Mouse (Mus musculus): ENCODE results near the gene Trdmt1. TPM values are rescaled to one million over a fixed set of nuclear protein-coding genes. Genes with fewer than 3 reads are reported as not detected.
A peak's percentile ranks its signal among the peaks of the same experiment; 100 is the strongest.

The Trdmt1 gene
- polyA plus RNA-seq, 1 experiment: 0.82 TPM

- H3K27me3 ChIP-seq (replicated peaks): peaks cover 6% of the 10 kb centered on the region
- peaks cover 43% of the 10 kb centered on the region for H3K4me1 ChIP-seq
- H3K36me3 ChIP-seq (replicated peaks; ENCODE audit: low read length): no peaks in the 10 kb centered on the region
- TF ChIP-seq FLI1 (IDR thresholded peaks at IDR 0.05; ENCODE audit: low read length): no peak
- TF ChIP-seq GATA1 (IDR thresholded peaks at IDR 0.05; ENCODE audit: borderline replicate concordance, low read length): no peak; the same call in 2 of the 3 replicates
- H3K9me3 ChIP-seq: no peaks in the 10 kb centered on the region
- H3K4me3 ChIP-seq (replicated peaks): peak overlapping the region; percentile 9
Measured at GRCm38 (mm10) chr2:13558607-13559262, 14.3 kb upstream of the Trdmt1 start.

GRCm38 (mm10) chr2:13557145-13558030 lies 12.9 kb upstream of the Trdmt1 start:
- peaks cover 48% of the 10 kb centered on the region for H3K4me1 ChIP-seq
- TF ChIP-seq GATA1 (IDR thresholded peaks at IDR 0.05; ENCODE audit: borderline replicate concordance, low read length) (no peak), FLI1 (IDR thresholded peaks at IDR 0.05; ENCODE audit: low read length) (no peak)
- peaks cover 6% of the 10 kb centered on the region for H3K27me3 ChIP-seq (replicated peaks)
- no peaks in the 10 kb centered on the region for H3K36me3 ChIP-seq (replicated peaks; ENCODE audit: low read length)
- H3K9me3 ChIP-seq: no peaks in the 10 kb centered on the region
- H3K4me3 ChIP-seq (replicated peaks): no peak overlapping the region

GRCm38 (mm10) chr2:13556239-13556638 lies 11.8 kb upstream of the Trdmt1 start:
- peaks cover 47% of the 10 kb centered on the region for H3K4me1 ChIP-seq

GRCm38 (mm10) chr2:13553966-13554365 lies 9.5 kb upstream of the Trdmt1 start:
- Histone ChIP-seq H3K9me3 (no peaks in the 10 kb centered on the region), H3K36me3 (replicated peaks; ENCODE audit: low read length) (no peaks in the 10 kb centered on the region), H3K4me3 (replicated peaks) (no peak overlapping the region), H3K4me1 (peaks cover 42% of the 10 kb centered on the region), H3K27me3 (replicated peaks) (peaks cover 6% of the 10 kb centered on the region)
- TF ChIP-seq FLI1 (IDR thresholded peaks at IDR 0.05; ENCODE audit: low read length) (no peak), GATA1 (IDR thresholded peaks at IDR 0.05; ENCODE audit: borderline replicate concordance, low read length) (no peak)

More at GRCm38 (mm10) chr2:13556239-13556638, 11.8 kb upstream of the Trdmt1 start:
- Histone ChIP-seq H3K27me3 (replicated peaks) (peaks cover 6% of the 10 kb centered on the region), H3K36me3 (replicated peaks; ENCODE audit: low read length) (no peaks in the 10 kb centered on the region), H3K9me3 (no peaks in the 10 kb centered on the region), H3K4me3 (replicated peaks) (no peak overlapping the region)
- no peak for TF ChIP-seq FLI1 (IDR thresholded peaks at IDR 0.05; ENCODE audit: low read length)
- TF ChIP-seq GATA1 (IDR thresholded peaks at IDR 0.05; ENCODE audit: borderline replicate concordance, low read length): no peak

GRCm38 (mm10) chr2:13548749-13549148 lies 4.3 kb upstream of the Trdmt1 start:
- no peak overlapping the region for H3K4me3 ChIP-seq (replicated peaks)
- no peaks in the 10 kb centered on the region for H3K27me3 ChIP-seq (replicated peaks)
- H3K36me3 ChIP-seq (replicated peaks; ENCODE audit: low read length): no peaks in the 10 kb centered on the region
- no peaks in the 10 kb centered on the region for H3K9me3 ChIP-seq
- peaks cover 39% of the 10 kb centered on the region for H3K4me1 ChIP-seq
- no peak for TF ChIP-seq FLI1 (IDR thresholded peaks at IDR 0.05; ENCODE audit: low read length)
- no peak for TF ChIP-seq GATA1 (IDR thresholded peaks at IDR 0.05; ENCODE audit: borderline replicate concordance, low read length)

- H3K27me3 ChIP-seq (replicated peaks): no peaks in the 10 kb centered on the region
Measured at GRCm38 (mm10) chr2:13543519-13544124, 846 bp downstream of the Trdmt1 start.

GRCm38 (mm10) chr2:13539860-13540259 lies 4.6 kb downstream of the Trdmt1 start:
- peak overlapping the region; percentile 69 for H3K4me3 ChIP-seq (replicated peaks)
- no peak for TF ChIP-seq GATA1 (IDR thresholded peaks at IDR 0.05; ENCODE audit: borderline replicate concordance, low read length)
- TF ChIP-seq FLI1 (IDR thresholded peaks at IDR 0.05; ENCODE audit: low read length): no peak
- H3K9me3 ChIP-seq: no peaks in the 10 kb centered on the region
- no peaks in the 10 kb centered on the region for H3K27me3 ChIP-seq (replicated peaks)
- peaks cover 79% of the 10 kb centered on the region for H3K4me1 ChIP-seq
- H3K36me3 ChIP-seq (replicated peaks; ENCODE audit: low read length): no peaks in the 10 kb centered on the region

More at GRCm38 (mm10) chr2:13543519-13544124, 846 bp downstream of the Trdmt1 start:
- Histone ChIP-seq H3K4me3 (replicated peaks) (peak overlapping the region; percentile 98), H3K4me1 (peaks cover 63% of the 10 kb centered on the region), H3K36me3 (replicated peaks; ENCODE audit: low read length) (no peaks in the 10 kb centered on the region), H3K9me3 (no peaks in the 10 kb centered on the region)
- TF ChIP-seq FLI1 (IDR thresholded peaks at IDR 0.05; ENCODE audit: low read length) (no peak), GATA1 (IDR thresholded peaks at IDR 0.05; ENCODE audit: borderline replicate concordance, low read length) (no peak)

- no peaks in the 10 kb centered on the region for H3K9me3 ChIP-seq
- H3K4me3 ChIP-seq (replicated peaks): peak overlapping the region; percentile 66
- TF ChIP-seq FLI1 (IDR thresholded peaks at IDR 0.05; ENCODE audit: low read length) (no peak), GATA1 (IDR thresholded peaks at IDR 0.05; ENCODE audit: borderline replicate concordance, low read length) (no peak)
- peaks cover 79% of the 10 kb centered on the region for H3K4me1 ChIP-seq
- H3K27me3 ChIP-seq (replicated peaks): no peaks in the 10 kb centered on the region
- no peaks in the 10 kb centered on the region for H3K36me3 ChIP-seq (replicated peaks; ENCODE audit: low read length)
Measured at GRCm38 (mm10) chr2:13538704-13539377, 5.6 kb downstream of the Trdmt1 start.

GRCm38 (mm10) chr2:13538258-13538657 lies 6.2 kb downstream of the Trdmt1 start:
- Histone ChIP-seq H3K4me1 (peaks cover 82% of the 10 kb centered on the region), H3K4me3 (replicated peaks) (no peak overlapping the region), H3K36me3 (replicated peaks; ENCODE audit: low read length) (no peaks in the 10 kb centered on the region), H3K9me3 (no peaks in the 10 kb centered on the region), H3K27me3 (replicated peaks) (no peaks in the 10 kb centered on the region)
- TF ChIP-seq FLI1 (IDR thresholded peaks at IDR 0.05; ENCODE audit: low read length) (no peak), GATA1 (IDR thresholded peaks at IDR 0.05; ENCODE audit: borderline replicate concordance, low read length) (no peak)
